Mouse (Mus musculus) megakaryocyte, adult 5-6 weeks (primary cell): ENCODE measurements around the gene Aurka. TPM values are rescaled to one million over a fixed set of nuclear protein-coding genes. Genes with fewer than 3 reads are reported as not detected.

Experiments used
- ATAC-seq: 2 replicates; pipeline ENCODE4 v1.8.0; 2016; ENCODE audit warnings: mild to moderate bottlenecking, inconsistent platforms; ENCODE audit not compliant: poor library complexity, severe bottlenecking
- total RNA-seq, 2 experiments: library from RNA; stranded (forward) in 1 of 2; stranded (reverse) in 1 of 2; fragments of 153-499, 151-499 nt in 1 of 2; fragments of 221-1000, 200-1000 nt in 1 of 2; gene quantifications; 2 replicates each; pipeline versions ENCODE4 v1.2.3 to v1.2.4; 2015 to 2017

Aurka gene
- total RNA-seq, 2 experiments from 2014 or later, result 46.6 to 81.0 TPM

DNA sequence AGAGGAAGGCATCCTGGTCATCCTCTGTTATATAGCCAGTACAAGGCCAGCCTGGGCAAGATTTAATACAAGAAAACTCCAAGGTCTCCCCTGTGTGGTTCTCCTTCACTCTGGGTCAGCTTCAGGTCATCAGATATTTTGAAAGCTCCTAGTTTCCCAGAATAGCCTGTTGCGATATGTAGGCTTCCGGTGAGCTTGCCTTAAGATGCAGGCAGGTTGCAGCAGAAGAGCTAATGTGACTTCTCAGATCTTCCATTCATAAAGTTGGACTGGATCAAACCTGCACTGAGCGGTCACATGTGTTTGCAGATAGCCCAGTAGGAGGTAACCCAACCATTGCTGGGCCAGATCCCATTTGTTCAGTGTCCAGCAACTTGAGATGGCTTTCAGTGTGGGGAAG lies 14.4 kb upstream of the Aurka start:
- peak; percentile 79 for ATAC-seq

DNA sequence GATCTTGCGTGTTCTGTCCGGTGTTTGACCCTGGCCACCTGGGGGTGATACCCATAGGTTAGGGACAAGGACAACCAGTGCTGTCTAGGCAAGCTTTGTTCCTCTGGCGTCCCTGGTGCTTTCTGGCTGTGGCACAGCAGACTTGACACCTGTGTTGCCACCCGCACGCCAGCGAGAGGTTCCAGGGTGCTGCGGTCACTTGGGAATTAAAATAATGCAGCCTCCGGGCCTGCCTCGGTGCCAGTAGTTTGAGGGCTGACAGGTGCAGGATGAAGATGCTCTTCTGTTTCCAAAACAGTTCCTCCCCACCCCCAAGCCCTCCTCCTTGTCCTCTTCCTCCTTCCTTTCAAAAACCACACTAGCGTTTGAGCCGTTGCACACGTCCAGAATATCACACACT lies 11.6 kb upstream of the Aurka start:
- peak; percentile 43 for ATAC-seq

DNA sequence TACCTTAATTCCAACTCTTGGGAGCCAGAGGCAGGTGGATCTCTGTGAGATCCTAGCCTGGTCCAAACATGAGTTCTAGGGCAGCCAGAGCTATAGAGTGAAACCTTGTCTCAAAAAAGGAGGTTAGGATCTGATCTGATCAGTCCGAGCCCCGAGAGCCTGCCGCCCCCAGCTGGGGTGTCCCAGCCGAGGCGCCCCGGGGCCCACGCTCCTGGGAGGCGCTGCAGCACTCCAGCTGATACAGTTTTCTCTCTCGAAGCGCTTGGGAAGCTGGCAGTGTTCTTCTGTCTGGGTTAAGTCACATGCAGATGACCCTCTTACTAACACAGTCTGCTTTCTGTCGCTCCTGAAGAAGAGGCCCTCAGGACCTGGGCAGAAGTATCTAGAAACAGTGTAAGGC lies 11.0 kb upstream of the Aurka start:
- ATAC-seq, result no peak

DNA sequence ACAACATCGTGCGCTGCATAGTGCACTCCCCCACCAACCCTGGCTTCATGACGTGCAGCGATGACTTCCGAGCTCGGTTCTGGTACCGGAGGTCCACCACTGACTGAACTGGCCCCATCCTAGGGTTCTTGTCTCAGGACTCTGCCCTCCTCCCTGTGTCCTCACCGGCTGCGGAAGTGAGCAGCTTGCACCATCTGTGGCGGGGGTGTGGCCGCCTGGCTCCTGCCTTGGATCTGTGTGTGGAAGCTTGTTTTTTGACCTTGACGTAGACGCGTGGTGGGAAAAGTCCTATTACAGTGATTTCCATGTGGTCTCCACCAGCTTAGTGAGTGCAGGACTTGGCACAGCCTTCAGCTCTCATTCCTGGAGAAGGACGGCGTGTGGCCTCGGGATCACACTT lies 10.2 kb upstream of the Aurka start:
- peak; percentile 54 for ATAC-seq

DNA sequence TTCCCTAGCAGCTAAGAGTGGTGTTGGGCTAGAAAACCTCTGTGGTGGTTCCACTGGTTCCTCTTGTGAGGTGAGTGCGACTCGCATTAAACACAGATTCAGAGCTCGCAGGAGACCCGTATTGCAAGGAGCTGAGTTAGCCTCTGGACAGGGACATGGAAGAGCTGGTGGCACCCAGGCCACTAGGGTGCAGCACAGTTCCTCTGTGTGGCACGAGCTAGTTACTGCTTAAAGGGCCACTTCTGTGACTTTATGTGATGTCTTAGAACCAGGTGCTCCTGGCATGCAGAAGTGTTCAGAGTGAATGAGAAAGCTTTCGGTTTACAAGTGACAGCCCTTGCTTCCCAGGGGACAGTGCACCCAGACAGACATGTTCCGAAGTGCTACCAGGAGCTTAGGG lies 8.0 kb upstream of the Aurka start:
- ATAC-seq, result peak; percentile 86

DNA sequence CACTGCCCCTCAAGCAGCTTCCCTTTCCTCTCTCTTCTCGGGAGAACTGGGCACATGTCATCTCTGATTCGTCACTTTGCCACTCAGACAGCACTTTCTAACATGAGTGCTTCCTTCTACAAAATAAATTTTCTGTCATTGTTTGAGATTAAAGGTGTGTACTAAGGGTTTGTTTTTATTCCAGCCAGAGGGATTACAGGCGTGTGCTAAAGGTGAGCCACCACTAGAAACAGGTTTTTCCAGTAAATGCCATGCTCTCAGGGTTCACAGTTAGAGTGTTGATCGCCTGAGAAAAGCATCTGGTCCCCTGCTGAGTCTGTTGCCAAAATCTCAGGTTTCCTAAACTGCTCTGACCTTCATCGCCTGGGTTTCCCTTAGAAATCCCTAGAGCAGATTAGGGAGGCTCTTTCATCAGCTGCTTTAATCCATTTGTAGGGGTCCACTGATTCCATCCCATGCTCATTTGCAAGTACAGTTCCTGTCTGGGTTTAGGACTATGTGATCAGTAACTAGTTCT lies 6.7 kb upstream of the Aurka start:
- ATAC-seq, result no peak

DNA sequence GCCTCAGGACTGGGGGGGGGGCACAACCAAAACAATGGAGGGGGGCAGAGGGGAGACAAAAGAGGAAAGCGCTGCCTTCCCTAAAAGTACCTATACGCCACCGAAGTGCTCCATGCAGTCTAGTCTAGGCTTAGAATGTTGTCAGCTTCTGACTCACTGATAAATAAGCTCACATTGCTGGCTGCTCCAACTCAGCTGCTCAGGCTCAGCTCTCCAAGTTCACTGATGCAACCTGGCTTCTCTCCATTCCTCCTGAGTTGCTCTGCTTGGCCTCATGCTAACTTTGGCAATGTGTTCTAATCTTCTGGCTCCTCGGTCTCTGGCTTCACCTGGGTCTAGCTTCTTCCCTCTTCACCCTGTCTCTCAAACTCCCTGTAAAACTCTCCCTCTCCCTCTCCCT lies 6.2 kb upstream of the Aurka start:
- ATAC-seq, result no peak

DNA sequence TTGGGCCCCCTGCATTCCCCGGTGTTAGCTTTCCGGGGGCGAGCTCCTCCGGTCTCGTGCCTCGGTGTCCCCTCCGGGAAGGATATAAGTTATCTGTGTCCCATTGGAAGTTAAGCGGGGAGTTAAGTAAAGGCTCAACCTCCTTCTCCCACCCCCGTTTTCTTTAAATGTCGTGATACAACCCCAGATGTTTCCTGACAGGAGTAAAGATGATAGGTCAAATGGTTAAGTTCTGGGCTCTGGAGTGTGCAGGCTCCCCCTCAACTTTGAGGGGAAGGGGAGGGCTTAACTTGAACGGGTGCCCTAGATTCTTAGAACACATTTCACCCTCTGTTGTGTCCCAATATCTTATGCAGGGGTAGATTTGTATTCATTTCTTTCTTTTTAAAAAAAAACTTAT lies 923 bp upstream of the Aurka start:
- ATAC-seq, result no peak

DNA sequence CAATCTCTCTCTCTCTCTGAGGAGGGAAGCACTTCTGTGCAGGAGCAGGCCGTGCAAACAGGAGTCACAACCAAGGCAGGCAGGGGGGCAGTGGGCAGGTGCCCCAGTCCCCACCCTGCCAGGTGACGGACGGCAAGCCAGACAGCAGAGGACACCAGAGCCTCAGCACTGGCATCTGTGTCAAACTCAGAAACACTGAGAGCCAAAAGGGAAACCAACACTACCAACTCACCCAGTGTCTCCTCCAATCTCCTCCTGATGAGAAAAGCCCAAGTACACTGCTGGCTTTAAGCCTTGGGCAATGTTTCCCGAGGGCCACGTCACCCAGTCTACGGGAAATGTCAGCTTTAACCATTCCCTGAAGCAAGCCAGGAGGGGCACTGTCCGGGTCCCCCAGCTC lies 7.2 kb downstream of the Aurka start:
- no peak for ATAC-seq

DNA sequence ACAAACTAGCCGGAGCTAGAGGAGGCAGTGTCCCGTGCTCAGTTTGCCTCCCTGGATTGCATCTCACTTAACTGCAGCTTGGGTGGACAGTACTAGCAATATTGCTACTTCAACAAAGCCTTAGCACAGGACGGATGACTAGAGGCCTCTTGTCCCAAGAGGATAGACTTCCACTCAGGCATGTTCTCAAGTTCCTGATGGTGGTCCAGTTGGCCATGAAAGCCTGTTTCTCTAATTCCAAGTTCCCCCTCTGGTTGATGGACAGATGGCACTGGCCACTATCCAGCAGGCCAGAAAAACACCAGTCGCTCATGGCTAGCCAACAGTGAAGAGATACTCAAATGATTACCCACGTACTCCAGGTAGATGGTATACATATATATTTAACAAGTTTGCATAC lies 14.5 kb downstream of the Aurka start:
- ATAC-seq, result no peak

DNA sequence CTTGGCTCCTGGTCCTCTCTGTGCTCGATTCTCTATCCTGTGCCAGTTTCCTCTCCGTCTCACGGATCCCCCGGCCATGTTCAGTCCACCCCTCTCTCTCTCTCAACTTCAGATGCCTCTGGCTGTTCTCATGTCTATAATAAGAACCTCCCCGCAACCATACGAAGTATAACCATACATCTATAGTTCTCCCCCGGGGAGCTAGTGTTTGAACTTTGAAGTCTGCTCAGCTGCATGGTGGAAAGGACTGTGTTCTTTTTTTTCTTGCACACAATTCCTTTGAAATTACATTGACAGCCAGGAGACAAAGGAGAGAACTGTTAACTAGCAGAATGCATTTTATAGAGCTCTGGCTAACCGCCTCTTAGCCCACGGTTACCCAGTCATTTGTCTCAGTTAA lies 15.6 kb downstream of the Aurka start:
- no peak for ATAC-seq

DNA sequence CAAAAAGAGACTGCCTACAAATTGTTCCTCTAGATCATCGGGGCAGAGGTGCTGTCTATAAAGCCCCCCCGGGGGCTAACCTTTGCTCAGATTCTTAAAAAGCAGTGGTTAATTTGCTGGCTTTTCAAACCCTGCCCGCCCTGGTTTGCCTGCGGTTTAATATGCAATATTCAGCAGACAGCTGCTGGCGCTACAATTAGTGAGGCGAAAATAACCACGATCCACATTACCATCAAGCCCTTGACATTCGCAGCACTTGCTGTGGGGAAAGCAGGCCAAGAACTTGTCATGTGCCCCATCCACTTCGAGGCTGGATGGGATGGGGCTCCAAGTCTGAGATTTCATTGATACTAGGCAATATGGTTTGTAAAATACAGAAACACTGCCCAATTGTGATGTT lies 17.1 kb downstream of the Aurka start:
- ATAC-seq, result no peak

DNA sequence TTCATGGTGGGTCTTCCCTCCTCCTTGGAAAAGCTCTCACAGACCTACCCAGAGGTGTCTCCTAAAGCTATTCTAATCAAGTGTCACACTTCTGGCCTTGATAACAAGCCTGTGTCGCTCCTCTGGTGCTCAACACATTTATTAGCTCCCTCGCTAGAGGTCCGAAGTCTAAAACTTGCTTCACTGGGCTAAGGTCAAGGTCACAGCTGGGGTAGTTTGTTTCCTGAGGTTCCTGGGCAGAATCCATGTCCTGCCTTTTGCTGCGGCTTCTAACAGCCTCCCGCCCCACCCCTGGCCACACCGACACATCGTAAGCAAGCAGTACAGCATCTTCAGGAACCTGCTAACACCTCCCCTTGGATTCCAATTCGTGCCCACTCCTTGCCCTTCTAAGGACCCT lies 19.6 kb downstream of the Aurka start:
- no peak for ATAC-seq

DNA sequence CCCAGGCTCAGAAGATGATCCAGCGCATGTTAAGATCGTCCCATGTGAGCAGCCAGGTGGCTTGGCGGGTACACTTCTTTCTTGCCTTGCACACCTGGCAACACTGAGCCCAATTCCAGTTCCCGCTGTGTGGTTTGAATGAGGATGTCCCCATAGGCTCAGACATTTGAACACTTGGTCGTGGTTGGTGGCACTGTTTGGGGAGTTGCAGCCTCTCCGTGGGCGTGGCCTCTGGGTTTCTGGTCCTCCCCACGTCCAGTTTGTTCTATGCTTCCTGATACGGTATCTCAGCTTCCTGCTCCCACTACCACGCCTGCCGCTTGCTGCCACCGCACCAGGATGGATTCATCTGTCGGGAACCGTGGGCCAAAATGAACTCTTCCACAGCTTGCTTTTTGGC lies 20.6 kb downstream of the Aurka start:
- no peak for ATAC-seq

DNA sequence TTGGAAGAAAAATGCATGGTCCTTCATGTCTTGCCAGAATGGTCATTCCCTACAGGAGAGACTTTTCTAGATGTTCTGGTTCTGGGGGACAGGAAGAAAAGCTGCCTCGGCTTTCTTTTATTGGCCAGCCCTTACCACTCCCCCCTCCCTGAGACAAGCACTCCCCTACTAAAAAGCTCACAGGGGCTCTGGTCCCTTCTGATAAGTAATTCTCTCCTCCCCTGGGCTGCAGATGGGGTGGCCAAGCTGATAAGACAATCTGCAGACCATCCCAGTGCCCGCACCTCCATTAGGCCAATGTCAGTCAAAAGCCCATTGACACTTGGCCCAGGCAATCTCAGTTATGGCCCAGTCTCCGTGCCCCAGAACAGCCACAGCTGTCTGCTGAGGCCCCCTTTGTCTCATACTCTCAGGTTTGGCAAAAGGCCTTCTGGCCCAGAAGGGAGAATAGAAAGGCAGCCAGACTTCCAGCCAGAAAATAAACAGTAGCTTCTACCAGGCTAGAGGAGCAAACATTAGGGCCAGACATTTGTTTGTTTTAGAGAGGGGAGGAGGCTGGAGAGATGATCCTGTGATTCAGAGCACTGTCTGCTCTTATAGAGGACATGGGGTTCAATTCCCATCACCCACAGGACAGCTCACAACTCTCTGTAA lies 21.9 kb downstream of the Aurka start:
- ATAC-seq, result no peak

DNA sequence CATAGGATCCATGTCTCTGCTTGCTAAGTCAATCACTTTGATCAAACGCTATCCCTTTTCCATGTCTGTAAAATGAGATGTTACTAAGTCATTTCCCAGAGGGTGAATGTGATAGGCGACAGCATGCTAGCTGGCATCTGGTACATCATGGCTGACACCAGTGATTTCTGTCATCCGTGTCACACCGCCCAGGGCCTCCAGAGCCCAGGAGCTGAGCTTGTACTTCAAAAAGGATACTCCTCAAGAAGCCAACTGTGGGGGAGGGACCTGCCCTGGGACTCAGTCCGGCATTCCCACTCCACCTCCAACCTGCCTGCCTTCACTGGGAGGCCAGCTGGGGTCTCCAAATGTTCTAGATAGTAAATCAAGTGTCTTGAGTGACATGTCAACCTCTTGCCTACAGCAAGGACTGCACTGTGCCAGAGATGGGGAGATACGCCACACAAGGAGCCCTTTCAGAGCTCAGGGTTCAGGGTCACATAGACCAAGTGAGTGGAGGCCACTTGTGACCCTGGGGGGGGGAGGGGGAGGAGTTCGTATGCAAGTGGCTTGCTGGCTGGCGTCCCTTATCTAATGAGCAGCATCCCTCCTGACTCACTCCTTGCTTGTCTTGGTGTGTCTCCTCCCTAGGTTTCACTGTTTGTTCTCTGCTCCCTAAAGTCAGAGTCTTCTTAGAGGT lies 23.3 kb downstream of the Aurka start:
- no peak for ATAC-seq

DNA sequence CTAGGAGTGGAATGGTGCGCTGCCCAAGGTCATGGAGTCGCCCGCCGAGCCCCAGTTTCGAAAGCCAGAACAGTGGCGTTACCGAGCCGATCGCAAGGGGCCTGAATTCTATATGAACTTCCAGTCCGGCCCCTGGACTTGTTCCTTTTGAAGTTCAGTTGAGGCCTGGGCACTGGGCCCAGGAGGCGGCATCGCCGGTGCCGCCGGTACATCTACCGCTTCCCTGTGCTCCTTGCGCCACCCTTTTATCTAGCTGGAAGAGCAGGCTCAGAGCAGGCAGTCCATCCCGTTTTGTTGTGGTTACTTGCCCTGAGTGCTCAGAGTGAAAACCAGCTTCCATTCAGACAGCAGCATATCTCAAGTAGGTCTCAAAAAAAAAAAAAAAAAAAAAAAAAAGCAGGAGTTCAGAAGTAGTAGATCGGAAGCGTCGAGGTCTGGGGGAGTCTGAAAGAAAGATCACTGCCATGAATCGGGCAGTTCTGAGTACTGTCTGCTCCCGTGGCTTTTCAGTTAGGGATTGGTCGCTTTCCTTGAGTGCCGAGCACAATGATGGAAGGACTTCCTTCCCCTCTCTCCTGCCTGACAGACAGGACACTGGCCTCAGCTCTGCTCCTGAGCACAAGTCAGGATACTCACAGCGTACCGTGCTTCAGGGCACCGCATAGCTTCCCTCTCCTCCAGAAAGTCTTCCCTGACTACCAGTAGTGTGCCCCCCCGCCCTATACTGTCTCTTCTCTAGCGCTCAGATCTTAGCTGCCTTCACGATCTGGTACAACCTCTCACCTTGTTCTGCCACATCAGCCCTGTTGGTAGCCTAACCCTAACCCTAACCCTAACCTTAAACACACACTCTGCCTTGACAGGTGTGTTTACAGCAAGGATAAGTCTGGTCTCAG lies 24.1 kb downstream of the Aurka start:
- peak; percentile 25 for ATAC-seq

DNA sequence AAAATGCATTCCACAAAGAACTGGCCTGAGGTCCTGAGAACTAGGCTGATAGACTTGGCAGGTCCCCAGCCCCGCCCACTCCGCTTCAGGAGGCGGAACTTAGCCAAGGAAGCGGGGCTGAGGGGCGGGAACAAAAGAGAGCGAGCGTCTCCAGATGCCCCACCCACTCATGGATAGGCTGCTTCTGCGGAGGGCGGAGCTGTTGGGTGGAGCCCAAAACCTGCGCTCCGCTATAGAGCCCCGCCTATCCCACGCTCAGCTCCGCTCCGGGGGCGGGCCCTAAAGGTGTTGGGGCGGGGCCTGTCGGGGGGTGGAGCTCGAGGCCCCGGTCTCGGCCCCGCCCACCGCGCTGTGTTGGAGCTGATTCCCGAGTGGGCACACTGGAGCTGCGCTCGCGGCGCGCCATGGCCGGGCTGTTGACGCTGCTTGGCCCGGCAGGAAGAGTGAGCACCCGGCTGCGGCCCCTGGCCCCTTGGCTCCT lies 25.0 kb downstream of the Aurka start, which contains the start of gene Fam210b:
Gene Fam210b, plus strand, starts transcription at position 308 of the 481 bp plus-strand sequence.
- ATAC-seq, result peak; percentile 90

DNA sequence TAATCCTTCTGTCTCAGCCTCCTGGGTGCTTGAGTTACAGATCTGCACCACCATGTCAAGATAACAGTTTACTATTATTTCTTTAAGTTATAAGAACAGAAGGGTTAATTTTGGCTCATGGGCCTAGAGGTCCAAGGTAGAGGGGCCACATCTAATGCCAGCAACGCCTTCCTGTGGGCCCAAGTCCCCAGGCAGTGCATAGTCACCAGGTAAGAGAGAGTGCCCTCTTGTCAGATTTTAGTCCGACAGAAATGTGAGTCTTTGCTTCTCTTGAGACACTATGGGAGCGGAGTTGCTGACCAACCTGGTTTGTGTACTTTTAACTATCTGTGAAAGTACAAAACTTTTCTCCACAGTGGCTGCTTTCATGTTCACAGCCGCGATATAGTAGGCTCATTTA lies 25.7 kb downstream of the Aurka start:
- no peak for ATAC-seq

DNA sequence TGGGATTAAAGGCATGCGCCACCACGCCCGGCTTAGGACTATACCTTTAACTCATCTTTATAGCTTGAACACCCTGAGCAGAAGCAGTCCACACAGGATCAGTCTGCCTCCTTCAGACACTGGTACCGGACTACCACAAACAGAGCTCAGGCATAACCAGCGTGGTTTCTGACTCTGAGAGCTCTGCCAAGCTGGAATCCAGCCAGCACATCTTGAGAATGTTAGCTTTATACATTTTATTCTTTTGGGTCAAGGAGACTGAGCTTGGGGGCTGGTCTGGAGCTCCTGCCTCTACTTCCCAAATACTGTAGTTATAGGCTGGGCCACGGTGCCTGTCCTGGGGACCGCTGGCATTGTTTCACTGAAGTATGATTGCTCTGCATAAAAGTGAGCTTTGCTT lies 26.6 kb downstream of the Aurka start:
- no peak for ATAC-seq

DNA sequence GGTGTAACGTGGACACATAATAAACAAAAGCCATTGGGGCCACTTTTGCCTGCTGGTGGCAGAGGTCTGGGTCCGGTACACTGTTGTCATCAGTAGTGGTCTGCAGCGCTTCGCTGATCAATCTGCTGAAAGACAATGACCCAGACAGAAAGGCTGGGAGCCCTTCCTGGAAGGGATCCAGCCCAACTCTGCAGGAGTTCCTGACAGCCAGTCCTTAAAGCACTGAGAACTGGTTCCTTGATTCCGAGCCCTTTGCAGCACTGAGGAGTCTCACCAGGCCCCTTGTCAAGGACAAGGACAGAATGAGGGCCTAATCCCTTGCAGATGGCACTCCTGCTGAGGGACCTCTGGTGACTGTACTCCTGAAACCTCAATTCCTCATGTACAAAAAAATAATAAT lies 28.7 kb downstream of the Aurka start:
- ATAC-seq, result no peak
